Mouse (Mus musculus): ENCODE data around the gene Manbal. TPM values are rescaled to one million over a fixed set of nuclear protein-coding genes. Genes with fewer than 3 reads are reported as not detected.

The Manbal gene
- polyA plus RNA-seq, 1 experiment: not detected

GRCm38 (mm10) chr2:157354106-157354505 lies 13.3 kb upstream of the Manbal start:
- TF ChIP-seq CTCF (IDR thresholded peaks at IDR 0.05; ENCODE audit: insufficient read depth, low read depth, low read length) (no peak), POLR2A (IDR thresholded peaks at IDR 0.05; ENCODE audit: insufficient read depth, low read depth, low read length) (no peak)
- Histone ChIP-seq H3K27ac (ENCODE audit: insufficient read depth, low read depth, low read length) (no peak overlapping the region), H3K4me1 (ENCODE audit: control insufficient read depth, insufficient read depth, low read length) (peaks cover 3% of the 10 kb centered on the region), H3K4me3 (ENCODE audit: insufficient read depth, low read depth, low read length) (no peak overlapping the region)
- 48% methylated on average over 3 of the region's 3 CpGs for WGBS

- Histone ChIP-seq H3K4me1 (ENCODE audit: control insufficient read depth, insufficient read depth, low read length) (peaks cover 4% of the 10 kb centered on the region), H3K4me3 (ENCODE audit: insufficient read depth, low read depth, low read length) (no peak overlapping the region), H3K27ac (ENCODE audit: insufficient read depth, low read depth, low read length) (no peak overlapping the region)
- 95% methylated on average over 5 of the region's 5 CpGs for WGBS
- TF ChIP-seq POLR2A (IDR thresholded peaks at IDR 0.05; ENCODE audit: insufficient read depth, low read depth, low read length) (no peak), CTCF (IDR thresholded peaks at IDR 0.05; ENCODE audit: insufficient read depth, low read depth, low read length) (no peak)
Observed at GRCm38 (mm10) chr2:157360028-157360427, 7.4 kb upstream of the Manbal start.

GRCm38 (mm10) chr2:157363031-157363430 lies 4.4 kb upstream of the Manbal start:
- H3K4me1 ChIP-seq (ENCODE audit: control insufficient read depth, insufficient read depth, low read length): peaks cover 6% of the 10 kb centered on the region
- H3K27ac ChIP-seq (ENCODE audit: insufficient read depth, low read depth, low read length): no peak overlapping the region
- no peak overlapping the region for H3K4me3 ChIP-seq (ENCODE audit: insufficient read depth, low read depth, low read length)
- 87% methylated on average over 3 of the region's 3 CpGs for WGBS
- TF ChIP-seq CTCF (IDR thresholded peaks at IDR 0.05; ENCODE audit: insufficient read depth, low read depth, low read length) (no peak), POLR2A (IDR thresholded peaks at IDR 0.05; ENCODE audit: insufficient read depth, low read depth, low read length) (no peak)

GRCm38 (mm10) chr2:157366762-157367161 lies 632 bp upstream of the Manbal start:
- H3K4me1 ChIP-seq (ENCODE audit: control insufficient read depth, insufficient read depth, low read length): peaks cover 10% of the 10 kb centered on the region
- no peak overlapping the region for H3K27ac ChIP-seq (ENCODE audit: insufficient read depth, low read depth, low read length)
- WGBS: 82% methylated on average over 9 of the region's 9 CpGs
- TF ChIP-seq POLR2A (IDR thresholded peaks at IDR 0.05; ENCODE audit: insufficient read depth, low read depth, low read length) (no peak), CTCF (IDR thresholded peaks at IDR 0.05; ENCODE audit: insufficient read depth, low read depth, low read length) (no peak)
- no peak overlapping the region for H3K4me3 ChIP-seq (ENCODE audit: insufficient read depth, low read depth, low read length)

GRCm38 (mm10) chr2:157367991-157368390 lies 597 bp downstream of the Manbal start:
- H3K4me3 ChIP-seq (ENCODE audit: insufficient read depth, low read depth, low read length): peak overlapping the region; percentile 77
- H3K27ac ChIP-seq (ENCODE audit: insufficient read depth, low read depth, low read length): peak overlapping the region; percentile 63
- TF ChIP-seq POLR2A (IDR thresholded peaks at IDR 0.05; ENCODE audit: insufficient read depth, low read depth, low read length): no peak
- no peak for TF ChIP-seq CTCF (IDR thresholded peaks at IDR 0.05; ENCODE audit: insufficient read depth, low read depth, low read length)
- WGBS: under 1% methylated on average over 13 of the region's 13 CpGs
- H3K4me1 ChIP-seq (ENCODE audit: control insufficient read depth, insufficient read depth, low read length): peaks cover 9% of the 10 kb centered on the region

GRCm38 (mm10) chr2:157371696-157372095 lies 4.3 kb downstream of the Manbal start:
- H3K4me1 ChIP-seq (ENCODE audit: control insufficient read depth, insufficient read depth, low read length): peaks cover 26% of the 10 kb centered on the region
- H3K4me3 ChIP-seq (ENCODE audit: insufficient read depth, low read depth, low read length): no peak overlapping the region
- no peak for TF ChIP-seq POLR2A (IDR thresholded peaks at IDR 0.05; ENCODE audit: insufficient read depth, low read depth, low read length)
- TF ChIP-seq CTCF (IDR thresholded peaks at IDR 0.05; ENCODE audit: insufficient read depth, low read depth, low read length): no peak
- H3K27ac ChIP-seq (ENCODE audit: insufficient read depth, low read depth, low read length): no peak overlapping the region
- WGBS: 77% methylated on average over 6 of the region's 6 CpGs

GRCm38 (mm10) chr2:157373681-157374080 lies 6.3 kb downstream of the Manbal start:
- Histone ChIP-seq H3K27ac (ENCODE audit: insufficient read depth, low read depth, low read length) (no peak overlapping the region), H3K4me1 (ENCODE audit: control insufficient read depth, insufficient read depth, low read length) (peaks cover 27% of the 10 kb centered on the region), H3K4me3 (ENCODE audit: insufficient read depth, low read depth, low read length) (no peak overlapping the region)
- WGBS: 65% methylated on average over 3 of the region's 3 CpGs
- TF ChIP-seq POLR2A (IDR thresholded peaks at IDR 0.05; ENCODE audit: insufficient read depth, low read depth, low read length): no peak
- no peak for TF ChIP-seq CTCF (IDR thresholded peaks at IDR 0.05; ENCODE audit: insufficient read depth, low read depth, low read length)

- no peak overlapping the region for H3K4me3 ChIP-seq (ENCODE audit: insufficient read depth, low read depth, low read length)
- whole genome bisulfite sequencing: 62% methylated on average over 8 of the region's 8 CpGs
- no peak for TF ChIP-seq POLR2A (IDR thresholded peaks at IDR 0.05; ENCODE audit: insufficient read depth, low read depth, low read length)
- TF ChIP-seq CTCF (IDR thresholded peaks at IDR 0.05; ENCODE audit: insufficient read depth, low read depth, low read length): no peak
- H3K4me1 ChIP-seq (ENCODE audit: control insufficient read depth, insufficient read depth, low read length): peaks cover 24% of the 10 kb centered on the region
- H3K27ac ChIP-seq (ENCODE audit: insufficient read depth, low read depth, low read length): no peak overlapping the region
Observed at GRCm38 (mm10) chr2:157375051-157375450, 7.7 kb downstream of the Manbal start.

GRCm38 (mm10) chr2:157375794-157376757 lies 8.7 kb downstream of the Manbal start:
- WGBS: 35% methylated on average over 14 of the region's 14 CpGs
- no peak overlapping the region for H3K27ac ChIP-seq (ENCODE audit: insufficient read depth, low read depth, low read length)

More at GRCm38 (mm10) chr2:157375794-157376757, 8.7 kb downstream of the Manbal start:
- TF ChIP-seq POLR2A (IDR thresholded peaks at IDR 0.05; ENCODE audit: insufficient read depth, low read depth, low read length) (no peak), CTCF (IDR thresholded peaks at IDR 0.05; ENCODE audit: insufficient read depth, low read depth, low read length) (no peak)
- no peak overlapping the region for H3K4me3 ChIP-seq (ENCODE audit: insufficient read depth, low read depth, low read length)
- peaks cover 24% of the 10 kb centered on the region for H3K4me1 ChIP-seq (ENCODE audit: control insufficient read depth, insufficient read depth, low read length)
